In genomic region chr11:35893018-35893421, GRCm38 (mm10) we compare ENCODE assay signal across 8 mouse cellular contexts. TPM values are rescaled to one million over a fixed set of nuclear protein-coding genes. Genes with fewer than 3 reads are reported as not detected.
A peak's percentile ranks its signal among the peaks of the same experiment; 100 is the strongest.
DNase-seq lines count a peak whose midpoint lies in the region; ATAC-seq and TF ChIP-seq lines count a peak whose summit lies in the region.

No protein-coding gene starts in this region.

- H3K4me1 ChIP-seq in neural tube, embryonic 11.5 days (ENCODE audit: control insufficient read depth, insufficient read depth, low read length) = peaks cover 6% of the 10 kb centered on the region
- peaks cover 8% of the 10 kb centered on the region for H3K4me1 ChIP-seq in forebrain, postnatal 0 days (ENCODE audit: insufficient read depth)
- peaks cover 26% of the 10 kb centered on the region for H3K4me1 ChIP-seq in neural tube, embryonic 15.5 days
- H3K4me1 ChIP-seq in liver, embryonic 11.5 days (replicated peaks; ENCODE audit: control insufficient read depth, insufficient read depth, low read length) = no peaks in the 10 kb centered on the region

- no peak for TF ChIP-seq CTCF in forebrain, postnatal 0 days (IDR thresholded peaks at IDR 0.05; ENCODE audit: low read depth)

- no peak for ATAC-seq in neural tube, embryonic 11.5 days (ENCODE audit: insufficient read depth, low FRiP score, low TSS enrichment)
- ATAC-seq in forebrain, postnatal 0 days = peak; percentile 50
- peak; percentile 32; the same call in 1 of the 2 replicates for ATAC-seq in neural tube, embryonic 15.5 days (ENCODE audit: low FRiP score)
- no peak for ATAC-seq in liver, embryonic 11.5 days (replicated peaks; ENCODE audit: low FRiP score)
- no peak for ATAC-seq in erythroblast, adult 5-6 weeks (replicated peaks; ENCODE audit: low FRiP score, poor library complexity, severe bottlenecking)

- H3K36me3 ChIP-seq in neural tube, embryonic 11.5 days (ENCODE audit: control insufficient read depth, insufficient read depth, low read length) = no peaks in the 10 kb centered on the region
- peaks cover 12% of the 10 kb centered on the region; the same call in 1 of the 2 replicates for H3K36me3 ChIP-seq in forebrain, postnatal 0 days (ENCODE audit: insufficient read depth)
- H3K36me3 ChIP-seq in neural tube, embryonic 15.5 days = peaks cover 4% of the 10 kb centered on the region; the same call in 1 of the 2 replicates
- no peaks in the 10 kb centered on the region for H3K36me3 ChIP-seq in liver, embryonic 11.5 days (ENCODE audit: control insufficient read depth, insufficient read depth, low read length)

- intact Hi-C loops in left cerebral cortex, postnatal 36 days (cut with DNase I) = no loop called here

- DNase-seq in neural tube, embryonic 11.5 days (ENCODE audit: low spot score) = no peak
- DNase-seq in neural tube, embryonic 10.5 days (ENCODE audit: extremely low spot score, low spot score) = no peak
- peak; percentile 50 for DNase-seq in forebrain, postnatal 0 days
- DNase-seq in left cerebral cortex, postnatal 36 days (ENCODE audit: low spot score in 2 of 2) = peak; percentile 39 to 53
- DNase-seq in liver, embryonic 11.5 days (ENCODE audit: low spot score) = no peak
- DNase-seq in adrenal gland, adult 8-10 months = no peak

- WGBS in neural tube, embryonic 11.5 days = 44% methylated on average over 10 of the region's 10 CpGs
- WGBS in forebrain, postnatal 0 days = 9% methylated on average over 10 of the region's 10 CpGs
- 25% methylated on average over 10 of the region's 10 CpGs for WGBS in neural tube, embryonic 15.5 days
- 49% methylated on average over 10 of the region's 10 CpGs for WGBS in liver, embryonic 11.5 days

- no peak overlapping the region for H3K4me3 ChIP-seq in neural tube, embryonic 11.5 days (ENCODE audit: low read depth, low read length)
- no peak overlapping the region for H3K4me3 ChIP-seq in forebrain, postnatal 0 days (ENCODE audit: low read depth, low read length)
- no peak overlapping the region for H3K4me3 ChIP-seq in neural tube, embryonic 15.5 days (replicated peaks)
- H3K4me3 ChIP-seq in liver, embryonic 11.5 days (ENCODE audit: low read depth, low read length) = no peak overlapping the region

- no peak overlapping the region for H3K4me2 ChIP-seq in neural tube, embryonic 11.5 days (ENCODE audit: low read depth)
- H3K4me2 ChIP-seq in forebrain, postnatal 0 days (ENCODE audit: low read depth) = no peak overlapping the region
- no peak overlapping the region for H3K4me2 ChIP-seq in neural tube, embryonic 15.5 days
- H3K4me2 ChIP-seq in liver, embryonic 11.5 days = no peak overlapping the region

- 0 out of 2 replicates have a peak overlapping the region, but pooled peaks have one; percentile 24 for H3K27ac ChIP-seq in neural tube, embryonic 11.5 days (ENCODE audit: low read depth, low read length)
- H3K27ac ChIP-seq in forebrain, postnatal 0 days (ENCODE audit: low read depth, low read length) = 0 out of 2 replicates have a peak overlapping the region, but pooled peaks have one; percentile 24
- H3K27ac ChIP-seq in neural tube, embryonic 15.5 days (replicated peaks) = peak overlapping the region; percentile 63
- no peak overlapping the region for H3K27ac ChIP-seq in liver, embryonic 11.5 days (ENCODE audit: low read depth, low read length)

- H3K9ac ChIP-seq in neural tube, embryonic 11.5 days (ENCODE audit: low read length) = no peak overlapping the region
- H3K9ac ChIP-seq in forebrain, postnatal 0 days = no peak overlapping the region
- no peak overlapping the region for H3K9ac ChIP-seq in neural tube, embryonic 15.5 days (replicated peaks)
- no peak overlapping the region for H3K9ac ChIP-seq in liver, embryonic 11.5 days (ENCODE audit: low read depth, low read length)

- no peaks in the 10 kb centered on the region for H3K9me3 ChIP-seq in neural tube, embryonic 11.5 days (ENCODE audit: control insufficient read depth, low read length)
- no peaks in the 10 kb centered on the region for H3K9me3 ChIP-seq in forebrain, postnatal 0 days (ENCODE audit: low read length)
- H3K9me3 ChIP-seq in neural tube, embryonic 15.5 days (replicated peaks) = no peaks in the 10 kb centered on the region
- no peaks in the 10 kb centered on the region for H3K9me3 ChIP-seq in liver, embryonic 11.5 days (ENCODE audit: control insufficient read depth, low read length)

- no peaks in the 10 kb centered on the region for H3K27me3 ChIP-seq in neural tube, embryonic 11.5 days (ENCODE audit: control insufficient read depth, insufficient read depth, low read length)
- no peaks in the 10 kb centered on the region for H3K27me3 ChIP-seq in forebrain, postnatal 0 days (ENCODE audit: insufficient read depth, low read length)
- no peaks in the 10 kb centered on the region for H3K27me3 ChIP-seq in neural tube, embryonic 15.5 days (replicated peaks)
- no peaks in the 10 kb centered on the region for H3K27me3 ChIP-seq in liver, embryonic 11.5 days (replicated peaks; ENCODE audit: control insufficient read depth, insufficient read depth, low read length)

RNA-seq across cellular contexts. Expression of gene Rars, which starts 58.7 kb away (rescaled TPM):
- polyA plus RNA-seq in neural tube, embryonic 11.5 days (2014; fragmentation: Nextera tagmentation; extraction: Ambion mirVana) = 115 and 116 TPM in 2 replicates
- total RNA-seq in forebrain, postnatal 0 days (2014; rRNA removed) = 37.8 and 56.6 TPM in 2 replicates
- 66.1 and 66.4 TPM in 2 replicates for polyA plus RNA-seq in forebrain, postnatal 0 days (2015; fragmentation: Nextera tagmentation; extraction: Ambion mirVana)
- 10 to 100 TPM; 42.4 to 46.8 TPM for total RNA-seq in left cerebral cortex, postnatal 36 days (2021)
- 66.2 and 77.0 TPM in 2 replicates for polyA plus RNA-seq in neural tube, embryonic 15.5 days (2015; fragmentation: Nextera tagmentation; extraction: Ambion mirVana)
- polyA plus RNA-seq in liver, embryonic 11.5 days (2014; fragmentation: Nextera tagmentation; extraction: Ambion mirVana) = 137 and 141 TPM in 2 replicates
- total RNA-seq in erythroblast, adult 5-6 weeks (2015; ENCODE audit: low replicate concordance) = 20.9 and 22.2 TPM in 2 replicates
- total RNA-seq in erythroblast, adult 5-6 weeks (2017; ENCODE audit: low replicate concordance) = 24.7 and 25.4 TPM in 2 replicates
- 10 to 100 TPM; 67.5 to 76.1 (median 74.2) TPM for total RNA-seq in adrenal gland, adult 8-10 months (2022)

Comparison
In these comparisons a context has a peak if more than half of its experiments do, and no peak if none do; other contexts are left out.
1. ATAC-seq: peak in forebrain, postnatal 0 days (single experiment) and neural tube, embryonic 15.5 days (single experiment); none in neural tube, embryonic 11.5 days (single experiment), liver, embryonic 11.5 days (single experiment) and erythroblast, adult 5-6 weeks (single experiment).
2. DNase-seq: peak in forebrain, postnatal 0 days (single experiment) and left cerebral cortex, postnatal 36 days (2 of 2); none in neural tube, embryonic 11.5 days (single experiment), neural tube, embryonic 10.5 days (single experiment), liver, embryonic 11.5 days (single experiment) and adrenal gland, adult 8-10 months (single experiment).